Mouse (Mus musculus): ENCODE measurements around the gene Tmem170b.

- TF ChIP-seq CTCF (IDR thresholded peaks at IDR 0.05; ENCODE audit: extremely low read depth, insufficient read depth, low read length): no peak
- TF ChIP-seq POLR2A (IDR thresholded peaks at IDR 0.05; ENCODE audit: extremely low read depth, insufficient read depth, low read length): no peak
Measured at GRCm38 (mm10) chr13:41638083-41638482, 32.4 kb downstream of the Tmem170b start.
